Mouse (Mus musculus) thymus, adult 2 months (tissue): Measurements from ENCODE around the gene Fam228a.

Source experiments
- CTCF ChIP-seq: fragments of 200-500 bp; IDR thresholded peaks from 2 replicates; pipeline ENCODE4 v1.5.1; 2012; ENCODE audit warnings: mild to moderate bottlenecking, control low read depth, low read length, moderate library complexity, borderline replicate concordance; ENCODE audit not compliant: control insufficient read depth, poor library complexity, insufficient read depth; ENCODE audit errors: extremely low read depth
- POLR2A ChIP-seq: fragments of 200-500 bp; IDR thresholded peaks from 2 replicates; pipeline ENCODE4 v1.6.1; 2012; ENCODE audit warnings: mild to moderate bottlenecking, low read length, control low read depth, moderate library complexity; ENCODE audit not compliant: control insufficient read depth, poor library complexity, insufficient read depth; ENCODE audit errors: extremely low read depth

- TF ChIP-seq POLR2A (no peak), CTCF (no peak)
Measured at GRCm38 (mm10) chr12:4729165-4729564, 9.1 kb downstream of the Fam228a start.
